Mouse (Mus musculus) kidney, postnatal 0 days (tissue): ENCODE results near the gene Map7. TPM values are rescaled to one million over a fixed set of nuclear protein-coding genes. Genes with fewer than 3 reads are reported as not detected.

Experiments used
- ATAC-seq: fragments of 200-750 bp; cut with Nextera tagmentation; replicated peaks from 2 replicates; pipeline ENCODE4 v1.8.0; 2017; ENCODE audit warnings: low read depth, moderate number of reproducible peaks, moderate TSS enrichment, moderate library complexity; ENCODE audit not compliant: low FRiP score
- DNase-seq: peaks from one replicate; pipeline ENCODE4 v3.0.0-alpha.2; 2016; ENCODE audit warnings: low spot score
- H3K27ac ChIP-seq: fragments of 300-500 bp; sonication (generic); 2 replicates; pipeline ENCODE4 v1.5.1; 2014; ENCODE audit warnings: mild to moderate bottlenecking
- H3K27me3 ChIP-seq: fragments of 300-500 bp; sonication (generic); 2 replicates; pipeline ENCODE4 v1.6.1; 2014; ENCODE audit warnings: low read length, mixed read lengths; ENCODE audit not compliant: insufficient read depth
- H3K36me3 ChIP-seq: fragments of 300-500 bp; sonication (generic); 2 replicates; pipeline ENCODE4 v1.6.1; 2014; ENCODE audit warnings: low read length, mixed read lengths; ENCODE audit not compliant: insufficient read depth
- H3K4me1 ChIP-seq: fragments of 300-500 bp; sonication (generic); replicated peaks from 2 replicates; pipeline ENCODE4 v1.6.1; 2014; ENCODE audit warnings: antibody characterized with exemption, low read length, mixed read lengths; ENCODE audit not compliant: insufficient read depth
- H3K4me2 ChIP-seq: fragments of 300-500 bp; sonication (generic); 2 replicates; pipeline ENCODE4 v1.6.1; 2014; ENCODE audit warnings: mild to moderate bottlenecking, low read length, moderate library complexity, mixed read lengths
- H3K4me3 ChIP-seq: fragments of 300-500 bp; sonication (generic); replicated peaks from 2 replicates; pipeline ENCODE4 v1.5.1; 2014; ENCODE audit warnings: low read depth, low read length
- H3K9ac ChIP-seq: fragments of 300-500 bp; sonication (generic); 2 replicates; pipeline ENCODE4 v1.6.1; 2014; ENCODE audit warnings: low read depth, low read length
- H3K9me3 ChIP-seq: fragments of 300-500 bp; sonication (generic); replicated peaks from 2 replicates; pipeline ENCODE4 v1.6.1; 2016; ENCODE audit warnings: low read length, inconsistent platforms, mixed read lengths
- CTCF ChIP-seq: IDR thresholded peaks from 2 replicates; pipeline ENCODE4 v1.5.1; 2016; ENCODE audit warnings: antibody characterized with exemption, low read depth, mild to moderate bottlenecking, moderate library complexity
- WGBS: fragments of 180-500 bp; shearing (Covaris S2); extraction: QIAGEN DNeasy Blood & Tissue Kit; methylation state at CpG from one replicate; pipeline ENCODE4 v1.1.7; 2014; 5-methylcytosine and 5-hydroxymethylcytosine counted together
- polyA plus RNA-seq: library from polyadenylated mRNA; unstranded; fragments of >200 nt; fragmentation: Nextera tagmentation; extraction: Ambion mirVana; gene quantifications from 2 replicates; pipeline ENCODE4 v1.2.1, GENCODE M21; 2015

Map7 gene
- polyA plus RNA-seq, 1 experiment from 2014 or later: 31.2 TPM

DNA sequence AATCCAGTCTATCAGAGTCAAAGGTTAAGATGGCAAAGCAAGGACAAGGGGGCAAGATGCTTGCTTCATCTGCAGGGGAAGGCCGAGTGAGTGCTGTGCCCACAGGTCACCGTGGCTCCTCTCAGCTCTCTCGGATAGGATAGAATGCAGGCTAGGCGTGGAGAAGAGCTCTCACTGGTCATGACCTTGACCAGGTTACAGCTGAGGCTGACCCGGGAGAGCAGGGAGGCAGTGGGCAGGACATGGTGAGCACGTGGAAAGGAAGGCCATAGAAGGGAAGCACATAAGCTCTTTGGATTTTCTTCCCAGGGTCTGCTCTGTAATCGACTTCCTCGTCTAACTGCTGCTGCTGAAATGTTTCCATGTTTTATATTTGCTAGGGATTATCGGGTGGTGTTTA lies 53.9 kb downstream of the Map7 start:
- H3K27me3 ChIP-seq: no peaks in the 10 kb centered on the region
- H3K27ac ChIP-seq: no peak overlapping the region
- ATAC-seq: no peak
- no peaks in the 10 kb centered on the region for H3K9me3 ChIP-seq
- DNase-seq: no peak
- H3K4me1 ChIP-seq: no peaks in the 10 kb centered on the region; the same call in 1 of the 2 replicates
- no peaks in the 10 kb centered on the region for H3K36me3 ChIP-seq
- no peak overlapping the region for H3K4me2 ChIP-seq
- TF ChIP-seq CTCF: no peak
- H3K9ac ChIP-seq: no peak overlapping the region
- no peak overlapping the region for H3K4me3 ChIP-seq
- 57% methylated on average over 9 of the region's 9 CpGs for WGBS

DNA sequence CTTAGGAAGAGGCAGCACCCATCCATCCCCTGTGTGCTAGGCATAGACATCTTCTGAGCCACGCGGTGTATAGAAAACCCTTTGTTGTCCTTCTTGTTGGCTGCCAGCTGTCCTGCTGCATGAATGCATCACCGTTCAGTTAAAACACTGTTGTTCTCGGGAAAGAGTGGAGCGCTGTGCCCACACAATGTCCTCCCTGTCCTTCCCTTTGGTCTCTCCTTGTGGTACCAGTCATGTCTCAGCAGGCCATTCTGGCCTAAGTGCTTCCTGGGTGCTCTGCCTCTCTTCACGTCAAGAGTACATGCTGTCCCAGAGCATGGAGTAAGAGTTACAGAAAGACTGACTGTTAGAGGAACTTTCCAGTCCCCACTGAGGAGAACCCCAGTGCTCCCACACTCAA lies 54.5 kb downstream of the Map7 start:
- no peak overlapping the region for H3K9ac ChIP-seq
- WGBS: 76% methylated on average over 6 of the region's 6 CpGs
- no peaks in the 10 kb centered on the region; the same call in 1 of the 2 replicates for H3K4me1 ChIP-seq
- H3K9me3 ChIP-seq: no peaks in the 10 kb centered on the region
- no peak for TF ChIP-seq CTCF
- H3K4me2 ChIP-seq: no peak overlapping the region
- no peaks in the 10 kb centered on the region for H3K36me3 ChIP-seq
- H3K27ac ChIP-seq: no peak overlapping the region
- ATAC-seq: no peak
- H3K27me3 ChIP-seq: no peaks in the 10 kb centered on the region
- no peak overlapping the region for H3K4me3 ChIP-seq
- DNase-seq: no peak

DNA sequence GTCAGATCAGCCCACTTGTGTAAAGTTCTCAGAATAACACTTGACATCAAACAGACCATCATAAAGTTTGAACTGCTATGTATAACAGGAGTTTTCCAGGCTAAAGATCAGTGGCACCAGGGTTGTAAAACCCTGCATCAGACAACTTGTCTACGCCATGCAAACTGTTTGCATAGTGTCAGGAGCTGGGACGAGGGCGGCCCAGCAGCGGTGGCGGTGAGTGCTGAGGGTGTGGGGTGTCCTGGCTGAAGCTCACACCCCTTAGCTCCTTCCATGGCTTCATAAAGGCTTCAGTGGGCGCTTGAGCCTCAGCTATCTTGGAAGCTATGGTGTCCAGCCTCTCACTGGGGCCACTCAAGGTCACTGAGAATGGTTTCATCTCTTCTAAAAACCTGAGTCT lies 55.2 kb downstream of the Map7 start:
- no peak for DNase-seq
- no peaks in the 10 kb centered on the region for H3K9me3 ChIP-seq
- TF ChIP-seq CTCF: no peak
- no peaks in the 10 kb centered on the region for H3K36me3 ChIP-seq
- H3K4me2 ChIP-seq: no peak overlapping the region
- no peaks in the 10 kb centered on the region; the same call in 1 of the 2 replicates for H3K4me1 ChIP-seq
- ATAC-seq: no peak
- no peaks in the 10 kb centered on the region for H3K27me3 ChIP-seq
- no peak overlapping the region for H3K4me3 ChIP-seq
- no peak overlapping the region for H3K9ac ChIP-seq
- 62% methylated on average over 6 of the region's 6 CpGs for WGBS
- no peak overlapping the region for H3K27ac ChIP-seq

DNA sequence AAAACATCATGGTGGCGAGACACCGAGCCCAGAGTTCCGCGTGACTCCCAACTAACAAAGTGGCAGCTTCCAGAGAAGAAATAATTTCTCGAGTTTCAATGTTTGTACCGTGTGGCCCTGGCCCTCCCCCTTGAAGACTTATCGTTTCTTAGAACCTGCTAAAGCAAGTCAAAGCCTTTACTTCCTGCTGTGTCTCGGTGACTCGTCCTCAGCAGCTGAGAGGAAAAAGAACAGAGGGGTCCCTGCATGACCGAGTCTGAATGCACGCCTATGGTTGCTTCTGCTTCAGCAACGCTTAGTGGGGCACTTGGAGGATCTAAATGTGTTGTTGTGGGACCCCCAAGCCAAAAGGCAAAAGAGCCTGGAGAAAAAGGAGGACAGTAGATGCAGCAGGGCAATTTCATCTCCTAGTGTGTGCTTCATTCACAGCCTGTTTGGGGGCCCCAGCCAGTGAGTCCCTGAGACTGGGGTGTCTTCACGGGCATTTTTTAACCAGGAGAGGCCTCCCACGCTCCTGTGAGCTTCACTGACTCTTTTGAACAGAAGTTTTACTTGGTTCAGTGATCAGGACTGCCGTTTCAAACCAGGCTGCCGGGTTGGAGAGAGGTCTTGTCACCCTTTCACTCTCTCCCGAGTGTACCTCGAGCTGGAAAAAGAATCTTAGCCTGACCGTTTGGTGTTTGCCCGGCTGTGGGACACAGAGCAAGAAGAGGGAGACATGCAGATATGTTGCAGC lies 56.6 kb downstream of the Map7 start:
- 0 out of 2 replicates have a peak overlapping the region, but pooled peaks have one; percentile 8 for H3K4me3 ChIP-seq
- H3K4me2 ChIP-seq: peak overlapping the region; percentile 11
- no peaks in the 10 kb centered on the region for H3K9me3 ChIP-seq
- ATAC-seq: peak; percentile 55; the same call in 1 of the 2 replicates
- no peaks in the 10 kb centered on the region for H3K36me3 ChIP-seq
- no peaks in the 10 kb centered on the region for H3K27me3 ChIP-seq
- H3K9ac ChIP-seq: no peak overlapping the region; the same call in 1 of the 2 replicates
- peak overlapping the region; percentile 81 for H3K27ac ChIP-seq
- WGBS: 28% methylated on average over 20 of the region's 20 CpGs
- TF ChIP-seq CTCF: no peak
- H3K4me1 ChIP-seq: no peaks in the 10 kb centered on the region; the same call in 1 of the 2 replicates
- peak; percentile 68 for DNase-seq

DNA sequence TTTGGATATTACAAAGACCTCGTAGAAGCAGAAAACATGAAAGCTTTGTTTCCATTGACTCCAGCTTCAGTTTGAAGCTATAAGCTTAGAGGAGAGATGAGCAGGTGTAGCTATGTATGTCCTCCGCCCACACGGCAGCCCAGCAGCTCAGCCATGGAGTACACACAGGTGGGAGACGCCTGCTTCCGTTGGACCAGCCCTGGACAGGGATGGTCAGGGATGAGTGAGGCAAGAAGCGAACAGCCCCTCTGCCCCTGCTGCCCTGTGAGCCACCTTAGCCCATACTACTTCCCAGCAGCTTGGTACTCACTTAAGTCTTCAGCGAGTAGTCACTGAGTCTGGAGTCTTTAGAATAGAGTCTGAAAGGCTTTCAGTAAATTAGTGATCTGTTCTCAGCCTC lies 58.7 kb downstream of the Map7 start:
- Histone ChIP-seq H3K27me3 (no peaks in the 10 kb centered on the region), H3K9ac (no peak overlapping the region), H3K4me1 (no peaks in the 10 kb centered on the region; the same call in 1 of the 2 replicates), H3K4me3 (no peak overlapping the region), H3K27ac (no peak overlapping the region), H3K4me2 (0 out of 2 replicates have a peak overlapping the region, but pooled peaks have one; percentile 10), H3K9me3 (no peaks in the 10 kb centered on the region), H3K36me3 (no peaks in the 10 kb centered on the region)
- DNase-seq (no peak), ATAC-seq (no peak)
- WGBS: 59% methylated on average over 7 of the region's 7 CpGs
- no peak for TF ChIP-seq CTCF

DNA sequence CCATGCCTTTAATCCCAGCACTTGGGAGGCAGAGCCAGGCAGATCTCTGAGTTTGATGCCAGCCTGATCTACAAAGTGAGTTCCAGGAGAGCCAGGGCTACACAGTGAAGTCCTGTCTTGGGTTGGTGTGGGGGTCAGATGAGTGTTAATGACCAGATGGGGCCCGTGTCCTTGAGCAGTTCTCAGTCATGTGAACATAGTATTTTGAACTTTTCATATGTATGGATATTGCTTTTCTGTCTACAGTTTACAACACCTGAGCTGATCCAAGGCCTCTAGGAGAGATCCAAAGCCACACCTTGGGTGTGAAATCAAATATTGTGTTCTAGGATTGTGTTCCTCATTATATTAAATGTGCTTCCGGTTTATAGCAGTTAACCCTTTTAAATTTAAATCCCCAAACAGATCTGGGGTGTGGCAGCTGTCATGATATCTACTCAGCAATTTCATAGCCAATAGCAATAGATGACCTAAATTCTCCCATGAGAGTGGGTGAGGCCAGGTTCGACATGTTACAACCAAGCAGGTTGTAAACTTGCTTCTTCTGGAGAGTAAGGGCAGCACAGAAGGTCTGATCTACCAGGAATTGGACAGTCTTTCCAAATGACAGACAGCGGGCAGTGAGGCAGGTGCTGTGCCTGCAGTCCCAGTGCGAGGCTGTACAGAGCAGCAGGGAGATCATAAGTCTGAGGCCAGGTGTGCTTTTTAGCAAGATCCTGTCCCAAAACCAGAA lies 61.5 kb downstream of the Map7 start:
- H3K27me3 ChIP-seq: no peaks in the 10 kb centered on the region

More for the DNA sequence above, 61.5 kb downstream of the Map7 start:
- no peak overlapping the region for H3K4me2 ChIP-seq
- ATAC-seq (no peak), DNase-seq (no peak)
- TF ChIP-seq CTCF: no peak
- WGBS: 83% methylated on average over 5 of the region's 5 CpGs
- H3K27ac ChIP-seq: 0 out of 2 replicates have a peak overlapping the region, but pooled peaks have one; percentile 1
- H3K9me3 ChIP-seq: no peaks in the 10 kb centered on the region
- no peaks in the 10 kb centered on the region; the same call in 1 of the 2 replicates for H3K4me1 ChIP-seq
- no peak overlapping the region for H3K4me3 ChIP-seq
- H3K36me3 ChIP-seq: no peaks in the 10 kb centered on the region
- H3K9ac ChIP-seq: no peak overlapping the region
